Mouse (Mus musculus): ENCODE measurements around the gene Cd300lg.
A peak's percentile ranks its signal among the peaks of the same experiment; 100 is the strongest.

DNA sequence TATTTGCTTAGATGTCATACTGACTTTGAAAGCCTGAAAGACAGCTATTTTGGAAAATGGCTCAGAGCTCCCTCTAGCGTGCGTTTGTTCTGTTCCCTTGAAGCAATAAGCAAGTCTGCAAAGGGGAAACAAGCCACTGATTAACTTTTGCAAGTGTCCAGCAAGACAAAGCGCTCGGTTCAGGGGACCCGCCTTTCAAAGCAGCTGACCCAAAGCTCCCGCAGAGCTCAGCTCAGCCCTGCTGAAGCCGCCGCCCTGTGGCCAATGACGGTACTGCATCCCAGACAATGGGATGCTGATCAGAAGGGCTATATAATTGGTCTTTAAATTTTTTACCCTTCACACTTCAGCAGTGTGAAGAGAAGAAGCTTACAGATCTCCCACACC, 1.2 kb upstream of the Cd300lg start:
- TF ChIP-seq CTCF (IDR thresholded peaks at IDR 0.05; ENCODE audit: insufficient read depth, low read depth, low read length) (peak; percentile 97), POLR2A (IDR thresholded peaks at IDR 0.05; ENCODE audit: insufficient read depth, low read depth, low read length) (no peak)

Measured in olfactory bulb, adult 2 months (tissue).